Mouse (Mus musculus): ENCODE results near the gene Il1f9.
"Not testable (repeated sequence)": the region's sequence is repeated elsewhere in the genome, so short reads cannot be mapped to it uniquely, and the experiment has no call there.

The Il1f9 gene

DNA sequence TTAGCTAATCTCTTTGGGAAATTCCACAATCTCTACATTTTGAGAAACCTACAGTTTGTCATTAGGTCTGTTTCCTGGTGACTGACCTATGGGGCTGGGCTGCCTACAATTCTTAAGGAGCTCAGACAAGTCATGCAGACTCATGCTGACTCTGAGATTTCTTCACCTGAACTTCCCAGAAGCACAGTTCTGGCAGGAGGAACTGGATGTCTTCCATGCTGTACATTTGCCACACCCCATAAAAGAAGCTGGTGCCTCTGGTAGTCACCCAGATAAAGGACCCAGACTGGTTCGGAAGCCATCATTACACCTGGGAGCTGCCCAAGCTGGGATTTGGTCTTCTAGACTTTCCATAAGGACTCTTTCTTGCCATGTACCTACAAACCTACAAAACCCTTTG is at the start of gene Il1f9:
Gene Il1f9 (plus strand): TSS at position 301 of the 400 bp plus-strand sequence.
- DNase-seq (ENCODE audit: extremely low read depth, insufficient read length, low spot score): no peak

DNA sequence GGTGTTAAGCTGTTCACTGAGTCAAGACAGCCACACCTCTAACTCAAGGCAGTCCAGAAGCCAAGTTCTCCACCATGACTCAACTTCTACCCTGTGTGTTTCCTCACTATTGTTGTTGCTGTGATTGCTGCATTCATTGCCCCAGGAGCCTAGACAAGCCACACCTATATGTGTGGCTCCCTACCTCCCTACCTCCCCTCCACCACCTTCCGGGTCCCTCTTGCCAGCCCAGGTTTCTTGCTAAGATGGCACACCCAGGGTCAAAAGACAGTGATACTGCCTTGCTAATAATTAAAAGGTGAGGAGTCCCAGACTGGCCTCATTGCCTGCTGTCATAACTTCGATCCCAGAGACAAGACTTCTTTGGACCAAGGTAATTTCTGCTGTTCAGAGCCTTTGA is 33.4 kb upstream of the Il1f9 start, which contains the start of gene Il1f8:
Gene Il1f8 (plus strand): TSS at position 301 of the 400 bp plus-strand sequence.
- DNase-seq (ENCODE audit: extremely low read depth, insufficient read length, low spot score): no peak

DNA sequence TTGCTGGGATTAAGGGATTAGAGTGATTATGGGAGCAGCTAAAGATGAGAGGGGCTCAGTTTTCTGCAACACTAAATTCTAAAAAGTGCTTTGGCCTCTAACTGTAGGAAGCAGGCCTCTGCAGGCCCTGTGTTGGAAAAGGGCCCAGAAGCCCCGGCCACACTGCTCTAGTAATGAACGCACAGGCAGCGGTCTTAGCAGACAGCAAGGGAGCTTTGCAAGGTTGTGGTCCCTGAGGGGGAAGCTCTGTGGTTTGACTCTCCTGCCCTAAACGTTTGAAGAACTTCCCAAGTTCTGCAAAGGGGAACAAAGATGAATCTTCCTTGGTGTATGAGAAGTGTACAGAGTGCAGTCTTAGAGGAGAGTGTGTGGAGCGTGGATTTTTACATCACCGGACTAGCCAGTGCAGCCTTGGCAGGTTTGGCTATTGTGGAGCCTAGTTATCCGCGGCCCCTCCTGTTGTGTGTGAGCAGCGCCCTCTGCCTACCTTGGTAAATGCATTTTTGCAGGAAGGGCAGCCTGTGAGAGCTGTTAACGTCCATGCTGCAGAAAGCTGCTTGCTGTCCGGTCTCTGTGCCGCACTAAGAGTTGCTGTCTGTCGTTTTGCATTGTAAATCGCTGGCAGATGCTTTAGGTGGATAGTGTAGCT is 4.5 kb upstream of the Il1f9 start:
- DNase-seq (ENCODE audit: extremely low read depth, insufficient read length, low spot score): not testable (repeated sequence)

DNA sequence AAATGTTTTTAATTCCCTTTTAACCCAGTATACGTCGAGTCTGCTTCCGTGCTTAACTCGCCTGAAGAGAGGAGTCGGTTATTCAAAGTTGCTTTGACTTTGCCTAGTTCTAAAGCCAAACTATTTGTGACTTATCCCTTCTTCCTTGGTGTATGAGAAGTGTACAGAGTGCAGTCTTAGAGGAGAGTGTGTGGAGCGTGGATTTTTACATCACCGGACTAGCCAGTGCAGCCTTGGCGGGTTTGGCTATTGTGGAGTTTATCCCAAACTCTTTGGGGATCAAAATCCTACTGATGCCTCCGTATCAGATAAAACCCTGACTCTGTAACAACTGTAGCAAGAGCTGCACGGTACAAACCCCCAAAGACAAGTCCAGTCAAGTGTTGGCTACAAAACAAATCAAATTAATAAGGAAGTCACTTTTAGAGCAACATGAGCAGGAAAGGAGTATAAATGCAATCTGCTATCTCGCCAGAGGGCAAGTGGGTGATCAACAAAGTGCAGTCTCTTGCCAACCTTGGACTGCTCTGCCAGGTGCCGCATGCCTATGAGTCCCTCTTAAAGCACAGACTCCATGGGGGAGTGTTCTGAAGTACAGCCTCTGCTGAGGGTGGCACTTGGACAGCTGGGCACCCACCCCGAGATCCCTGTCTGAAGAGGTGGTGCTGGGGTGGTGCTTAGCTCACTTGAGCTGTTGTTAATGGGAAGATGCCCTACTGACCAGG is 3.7 kb upstream of the Il1f9 start:
- not testable (repeated sequence) for DNase-seq (ENCODE audit: extremely low read depth, insufficient read length, low spot score)

DNA sequence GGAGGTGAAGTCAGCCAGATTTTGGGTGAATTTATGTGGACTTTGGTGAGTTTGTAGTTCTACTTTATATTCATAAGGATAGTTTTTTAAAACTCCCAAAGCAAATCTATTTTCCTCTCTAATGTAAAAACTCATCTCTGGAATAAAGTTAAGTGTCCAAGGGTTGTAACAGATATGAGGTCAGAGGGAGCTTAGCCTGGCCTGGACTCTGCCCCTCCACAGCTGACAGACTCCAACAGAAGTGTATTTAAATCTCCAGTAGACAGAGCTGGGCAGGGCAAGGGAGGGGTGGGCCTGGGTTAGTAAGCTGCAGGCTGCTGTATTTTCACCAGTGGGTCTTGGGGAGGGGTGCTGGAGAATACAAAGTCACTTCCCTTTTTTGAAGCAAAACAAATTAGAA is 2.2 kb upstream of the Il1f9 start:
- DNase-seq (ENCODE audit: extremely low read depth, insufficient read length, low spot score): not testable (repeated sequence)

DNA sequence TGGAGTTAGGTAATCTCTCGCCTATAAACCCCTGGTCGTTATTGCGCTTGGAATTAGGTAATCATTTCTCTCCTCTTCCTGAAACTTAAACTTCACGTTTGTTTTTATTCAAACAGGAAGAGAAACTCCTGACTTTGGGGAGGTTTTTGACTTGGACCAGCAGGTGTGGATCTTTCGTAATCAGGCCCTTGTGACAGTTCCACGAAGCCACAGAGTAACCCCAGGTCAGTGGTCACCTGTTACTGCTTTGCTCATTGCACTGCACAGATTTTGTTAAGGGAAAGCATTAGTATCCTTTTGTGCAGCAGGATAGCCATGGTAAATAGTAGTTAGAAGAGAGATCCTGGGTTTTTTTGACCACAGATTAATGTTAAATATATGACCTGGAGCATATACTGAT is 1.3 kb downstream of the Il1f9 start:
- DNase-seq (ENCODE audit: extremely low read depth, insufficient read length, low spot score): no peak

DNA sequence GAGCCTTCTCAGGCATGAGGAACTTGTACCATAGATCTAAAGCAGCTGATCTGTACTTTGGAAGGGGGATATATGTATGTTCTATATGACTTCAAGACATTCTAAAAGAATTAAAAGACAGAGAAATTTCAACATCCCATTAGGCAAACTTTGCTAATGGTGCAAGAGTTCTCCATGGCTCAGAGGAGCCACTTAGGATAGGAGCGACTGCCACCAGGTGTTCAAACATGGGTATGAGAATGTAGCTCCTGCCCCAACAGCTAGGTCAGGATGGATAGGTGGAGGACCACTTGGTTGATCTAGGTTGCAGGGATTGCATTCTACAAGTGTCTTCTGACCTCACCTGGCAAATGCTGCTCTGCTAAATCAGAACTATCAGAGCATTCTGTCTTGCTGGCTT is 1.9 kb downstream of the Il1f9 start:
- no peak for DNase-seq (ENCODE audit: extremely low read depth, insufficient read length, low spot score)

DNA sequence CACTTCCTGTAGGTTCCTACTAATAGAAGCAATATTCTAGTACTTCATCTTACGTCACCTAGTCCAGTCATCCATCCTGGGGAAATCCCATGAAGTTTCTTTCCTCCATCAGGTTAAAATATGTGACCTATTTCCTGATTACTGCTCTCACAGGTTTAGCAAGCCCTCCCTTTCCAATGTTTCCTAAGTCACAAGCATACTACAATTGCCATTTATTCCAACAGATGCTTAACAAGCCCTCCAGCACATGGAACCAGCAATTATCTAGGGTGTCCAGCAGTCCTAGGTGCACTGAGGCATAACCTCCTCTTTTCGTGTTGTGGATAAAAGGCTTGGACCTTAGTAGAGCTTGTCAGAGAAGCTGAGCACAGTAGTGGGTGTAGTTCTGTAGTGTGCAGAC is 28.8 kb downstream of the Il1f9 start, which contains the start of gene Il1f6:
Gene Il1f6 (plus strand): TSS at position 301 of the 400 bp plus-strand sequence.
- DNase-seq (ENCODE audit: extremely low read depth, insufficient read length, low spot score): no peak

DNA sequence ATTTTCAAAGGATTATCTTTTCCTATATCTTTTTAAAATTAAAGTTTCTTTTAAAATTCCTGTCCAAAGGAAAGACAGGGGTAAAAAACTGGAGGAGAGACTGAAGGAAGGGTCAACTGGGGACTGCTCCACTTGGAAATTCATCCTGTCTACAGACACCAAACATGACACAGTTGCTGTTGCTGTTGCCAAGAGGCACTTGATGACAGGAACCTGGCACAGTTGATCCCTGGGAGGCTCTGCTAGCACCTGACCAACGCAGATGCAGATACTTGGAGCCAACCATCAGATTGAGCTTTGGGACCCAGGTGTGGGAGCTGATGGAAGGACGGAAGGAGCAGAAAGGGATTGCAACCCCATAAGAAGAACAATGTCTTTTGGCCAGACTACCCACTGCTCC is 40.9 kb downstream of the Il1f9 start:
- no peak for DNase-seq (ENCODE audit: extremely low read depth, insufficient read length, low spot score)
